Mouse (Mus musculus) retina, postnatal 7 days (tissue): ENCODE data around the gene Nab2.
"Not testable (repeated sequence)": the region's sequence is repeated elsewhere in the genome, so short reads cannot be mapped to it uniquely, and the experiment has no call there.

Experiments
- DNase-seq: peaks from one replicate; pipeline ENCODE4 v3.0.0-alpha.2; 2012; ENCODE audit warnings: low read depth, low spot score

The Nab2 gene

DNA sequence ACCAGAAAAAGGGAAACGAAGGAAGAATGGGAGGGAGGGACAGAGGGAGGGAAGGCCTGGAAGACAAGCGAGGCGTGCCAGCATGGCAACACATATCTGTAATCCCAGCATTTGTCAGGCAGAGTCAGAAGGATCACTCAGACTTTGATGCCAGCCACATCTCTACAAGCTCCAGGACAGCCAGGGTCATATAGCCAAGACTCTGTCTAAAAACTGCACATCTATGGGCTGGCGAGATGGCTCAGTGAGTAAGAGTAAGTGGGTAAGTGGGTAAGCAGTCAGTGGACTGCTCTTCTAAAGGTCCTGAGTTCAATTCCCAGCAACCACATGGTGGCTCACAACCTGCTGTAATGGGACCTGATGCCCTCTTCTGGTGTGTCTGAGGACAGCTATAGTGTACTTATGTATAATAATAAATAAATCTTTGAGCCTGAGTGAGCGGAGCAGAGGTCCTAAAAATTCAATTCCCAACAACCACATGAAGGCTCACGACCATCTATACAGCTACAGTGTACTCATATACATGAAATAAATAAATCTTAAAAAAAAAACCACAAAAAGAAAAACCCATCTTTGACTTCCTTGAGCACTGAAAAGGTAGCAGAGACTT is 5.8 kb upstream of the Nab2 start:
- DNase-seq = no peak

DNA sequence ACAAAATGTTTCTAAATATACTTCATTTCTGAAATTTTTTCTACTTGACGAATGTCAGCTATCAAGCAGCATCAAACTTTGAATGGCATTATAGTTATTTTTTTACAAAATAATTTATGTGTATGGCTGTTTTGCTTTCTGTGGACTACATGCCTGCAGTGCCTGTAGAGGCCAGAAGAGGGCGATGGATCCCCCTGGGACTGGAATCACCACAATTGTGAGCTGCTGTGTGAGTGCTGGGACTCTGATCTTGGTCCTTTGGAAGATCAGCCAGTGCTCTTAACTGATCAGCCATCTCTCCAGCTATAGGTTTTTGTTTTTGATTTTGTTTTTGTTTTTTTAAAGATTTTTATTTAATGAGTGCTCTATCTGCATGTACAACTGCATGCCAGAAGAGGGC is 2.9 kb upstream of the Nab2 start:
- DNase-seq = no peak

DNA sequence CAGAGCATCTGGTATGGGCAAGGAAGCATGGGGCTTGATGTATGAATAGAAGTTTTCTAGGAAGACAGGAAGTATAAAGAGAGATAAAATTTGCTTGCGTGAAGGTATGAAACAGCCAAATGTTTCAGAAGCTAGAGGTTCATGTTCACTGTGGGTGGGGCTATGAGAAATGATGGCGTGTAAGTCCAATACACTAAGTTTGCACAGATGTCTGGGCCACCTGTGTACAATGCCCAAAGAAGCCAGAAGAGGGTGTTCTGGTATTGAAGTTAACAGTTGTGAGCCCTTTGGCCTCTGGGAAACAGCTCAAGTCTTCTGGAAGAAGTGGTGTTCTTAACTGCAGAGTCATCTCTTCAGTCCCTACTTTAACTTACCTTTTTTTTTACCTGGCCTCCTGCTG is 1.8 kb upstream of the Nab2 start:
- no peak for DNase-seq

DNA sequence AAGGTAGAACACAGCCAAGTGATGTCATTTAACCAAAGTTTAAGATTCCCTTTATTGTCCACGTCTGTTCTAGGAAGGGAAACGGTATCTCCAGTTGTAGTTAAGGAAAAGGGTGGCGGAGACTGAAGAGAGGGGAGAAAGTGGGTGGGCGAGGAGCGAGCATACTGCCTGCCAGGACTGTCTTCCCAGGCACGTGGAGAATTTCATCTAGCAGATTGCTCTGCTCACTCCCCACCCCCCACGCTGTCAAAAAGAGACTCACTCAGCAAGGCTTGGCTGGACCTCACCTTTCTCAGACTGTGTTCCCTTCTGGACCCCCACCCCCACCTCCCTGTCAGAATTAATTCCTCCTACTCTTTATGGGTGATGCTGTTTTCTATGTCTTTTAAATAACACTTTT is 802 bp upstream of the Nab2 start:
- no peak for DNase-seq

DNA sequence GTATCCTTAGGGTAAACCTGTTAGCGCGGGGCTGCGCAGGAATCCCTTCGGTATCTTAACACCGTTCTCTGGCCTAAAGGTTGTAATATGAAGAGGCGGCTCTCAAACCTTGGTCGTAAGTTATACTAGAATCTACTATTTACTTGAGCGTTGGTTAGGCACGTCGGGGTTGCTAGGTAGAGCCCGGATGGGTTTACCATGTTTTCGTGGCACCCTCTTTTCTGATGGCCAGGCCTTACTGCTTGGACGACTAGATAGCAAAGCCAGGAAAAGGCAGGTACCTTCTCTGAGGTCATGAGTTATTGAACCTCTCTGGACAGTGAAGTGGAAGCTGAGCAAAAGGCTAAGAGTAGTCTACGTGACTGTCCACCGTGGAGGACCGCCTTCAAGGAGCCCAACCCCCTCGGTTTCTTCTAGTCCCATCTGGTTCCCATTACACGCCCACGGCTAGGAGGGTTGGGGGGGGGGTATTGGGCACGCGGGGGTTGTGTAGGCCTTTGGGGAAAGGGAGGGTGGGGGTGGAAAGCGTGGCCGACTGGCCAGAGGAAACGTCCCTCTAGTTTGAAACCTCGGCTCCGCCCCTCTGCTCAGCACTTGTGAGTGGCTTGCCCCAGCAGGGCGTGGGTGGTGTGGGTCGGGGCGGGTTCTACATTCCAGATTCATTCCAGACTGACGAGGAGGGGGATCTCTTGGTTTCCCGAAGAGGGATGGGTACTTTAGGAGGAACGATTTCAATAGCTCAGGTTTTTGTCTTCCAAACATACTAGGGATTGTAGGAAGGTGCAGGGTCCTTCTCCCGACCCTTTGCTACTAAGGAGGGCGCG is 887 bp downstream of the Nab2 start:
- no peak for DNase-seq

DNA sequence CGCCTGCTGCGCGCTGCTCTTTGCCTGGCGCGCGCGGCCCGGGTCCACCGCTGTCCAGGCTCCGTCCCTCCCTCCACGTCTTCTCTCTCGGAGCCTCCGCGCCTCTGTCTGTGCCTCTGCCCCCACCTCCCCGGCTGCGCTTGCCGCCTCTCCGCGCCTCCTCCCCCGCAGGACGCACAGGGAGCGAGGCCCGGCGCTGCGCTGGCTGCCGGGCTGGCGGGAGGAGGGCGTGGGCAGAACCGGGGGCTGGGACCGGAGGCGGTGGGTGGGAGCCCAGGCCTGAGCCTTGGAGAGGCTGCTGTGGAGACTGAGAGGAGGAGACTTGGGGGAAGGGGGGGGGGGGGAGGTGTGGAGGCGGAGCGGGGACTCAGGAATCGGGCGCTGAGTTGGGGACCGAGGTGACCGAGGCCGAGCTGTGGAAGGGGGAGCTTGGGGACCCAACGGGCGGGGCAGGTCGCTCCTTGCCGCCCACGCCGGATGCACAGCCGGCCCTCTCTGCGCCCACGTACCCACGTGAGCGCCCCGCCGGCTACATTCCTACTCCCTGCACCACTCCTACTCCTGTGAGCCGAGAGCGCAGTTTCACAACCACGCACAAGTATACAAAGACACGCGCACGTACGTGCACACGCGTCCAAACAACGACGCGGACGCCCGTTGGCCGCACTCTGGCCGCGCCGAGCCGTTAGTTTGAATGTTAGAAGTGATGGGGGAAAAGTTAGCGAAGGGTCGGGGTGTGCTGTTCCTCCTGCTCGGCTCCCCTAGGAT is 1.7 kb downstream of the Nab2 start, which contains the start of gene Nemp1:
Gene Nemp1, plus strand, starts transcription at position 401 of the 768 bp plus-strand sequence.
- DNase-seq = no peak

DNA sequence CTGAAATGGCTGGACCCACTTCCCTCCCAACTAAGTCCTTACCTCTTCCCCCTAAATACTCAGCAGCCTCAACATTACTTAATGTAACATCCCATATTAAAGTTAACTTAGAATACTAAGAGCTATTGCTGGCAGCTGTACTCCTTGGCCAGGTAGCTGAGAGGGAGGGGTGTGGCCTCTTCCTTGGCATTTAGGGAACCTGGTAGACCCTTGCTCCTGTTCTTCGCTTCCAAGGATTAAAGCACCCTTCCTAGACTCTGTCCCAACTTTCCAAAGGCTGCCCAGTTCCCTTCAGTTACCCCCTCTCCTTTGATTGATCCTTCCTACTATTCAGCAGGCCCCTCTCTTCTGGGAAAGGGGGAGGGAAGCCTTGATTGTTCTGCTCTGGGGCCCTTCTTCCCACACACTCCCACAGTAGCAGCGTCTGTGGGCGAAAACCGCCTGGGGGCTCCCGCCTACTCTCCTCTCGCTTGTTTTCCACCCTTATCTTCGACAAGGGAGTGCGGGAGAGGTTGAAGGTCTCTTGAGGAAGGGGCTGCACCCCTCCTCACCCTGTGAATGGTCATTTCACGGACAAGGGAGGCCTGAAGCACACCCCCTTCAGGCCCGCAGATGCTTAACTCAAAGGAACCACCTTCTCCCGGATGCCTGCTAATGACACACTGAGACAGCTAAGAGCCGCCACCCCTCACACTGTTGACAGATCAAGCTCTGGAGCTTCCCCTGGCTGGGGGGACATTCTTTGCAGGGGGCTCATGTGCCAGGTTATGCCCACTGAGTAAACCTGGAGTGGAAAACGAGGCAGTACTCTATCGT is 2.8 kb downstream of the Nab2 start:
- no peak for DNase-seq

DNA sequence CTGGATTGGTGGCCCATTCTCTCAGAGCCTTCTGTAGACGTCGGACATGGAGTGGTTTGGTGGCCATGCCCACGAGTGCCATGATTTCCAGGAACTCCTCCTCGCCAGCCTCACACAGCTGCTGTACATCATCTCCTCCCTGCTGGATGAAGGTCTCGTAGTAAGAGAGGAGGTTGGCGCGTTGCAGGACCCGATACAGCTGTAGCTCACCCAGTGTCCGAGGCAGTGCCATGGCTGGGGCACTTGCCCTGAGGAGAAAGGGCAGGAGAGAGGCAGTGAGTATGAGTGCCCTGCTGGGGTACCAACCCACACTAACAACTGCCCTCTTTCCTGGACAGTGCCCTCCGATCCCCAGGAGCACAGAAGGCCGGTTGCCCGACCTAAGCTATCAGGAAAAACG is 3.5 kb downstream of the Nab2 start:
- no peak for DNase-seq

DNA sequence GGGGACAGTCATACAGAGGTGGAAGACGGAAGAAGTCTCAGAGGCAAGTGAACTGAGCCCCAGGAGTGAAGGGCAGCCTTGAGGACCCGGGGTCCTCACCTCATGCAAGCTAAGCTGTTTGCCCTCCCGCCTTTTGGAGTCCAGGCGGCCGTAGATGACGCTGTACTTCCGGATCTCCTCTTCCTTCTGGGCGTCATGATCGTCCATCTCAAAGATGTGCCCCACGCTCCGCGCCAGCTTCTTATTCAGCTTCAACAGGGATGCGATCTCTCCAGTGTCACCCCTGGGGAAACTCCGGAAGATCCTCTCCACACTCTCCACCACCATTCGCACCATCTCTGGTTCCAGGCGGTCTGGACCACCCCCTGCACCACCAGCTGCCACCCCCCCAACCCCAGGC is 4.2 kb downstream of the Nab2 start:
- DNase-seq = no peak

DNA sequence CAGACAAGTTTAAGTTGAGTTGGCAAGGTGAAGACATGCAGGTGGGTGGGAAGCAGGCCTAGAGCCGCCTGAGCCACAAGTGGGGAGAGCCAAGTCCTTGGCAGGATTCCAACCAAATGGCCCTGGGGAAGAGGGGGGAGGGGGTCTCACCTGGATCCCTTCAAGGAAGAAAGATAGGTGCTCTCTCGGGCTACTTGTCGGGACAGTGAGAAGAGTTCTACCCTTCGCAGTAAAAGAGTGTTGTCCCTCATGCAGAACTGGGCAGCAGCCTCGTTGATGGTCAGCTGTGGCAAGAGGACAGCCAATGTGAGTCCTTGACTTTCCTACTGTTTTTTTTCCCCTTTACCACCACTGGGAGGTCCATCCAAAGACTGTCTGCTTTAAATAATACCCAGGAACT is 4.8 kb downstream of the Nab2 start:
- DNase-seq = no peak

DNA sequence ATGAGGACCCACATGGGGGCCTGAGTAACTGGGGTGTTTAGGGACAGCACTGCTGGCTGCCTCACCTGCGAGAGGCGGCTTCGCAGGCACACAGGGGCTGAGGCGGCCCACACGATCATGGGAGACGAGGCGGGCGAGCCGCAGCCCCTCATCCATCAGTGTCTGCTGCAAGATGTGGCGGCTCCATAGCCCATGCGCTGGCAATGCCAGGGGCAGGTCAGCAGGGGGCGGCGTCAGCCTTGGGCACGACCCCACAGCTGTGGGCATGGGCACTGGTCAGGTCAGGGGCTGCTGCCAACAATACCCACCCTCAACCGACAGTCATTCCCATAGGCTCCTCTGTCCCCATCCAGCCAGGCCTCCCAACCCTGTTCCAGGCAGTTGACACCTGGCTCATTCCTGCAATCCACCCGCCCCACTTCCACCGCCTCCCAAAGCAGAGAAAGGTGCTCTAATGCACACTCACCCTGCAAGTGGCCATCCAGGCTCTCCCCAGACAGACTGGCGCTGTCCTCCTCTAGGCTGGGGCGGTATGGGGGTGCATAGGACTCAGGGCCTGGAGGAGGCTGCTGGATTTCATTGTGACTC is 5.6 kb downstream of the Nab2 start:
- DNase-seq = no peak

DNA sequence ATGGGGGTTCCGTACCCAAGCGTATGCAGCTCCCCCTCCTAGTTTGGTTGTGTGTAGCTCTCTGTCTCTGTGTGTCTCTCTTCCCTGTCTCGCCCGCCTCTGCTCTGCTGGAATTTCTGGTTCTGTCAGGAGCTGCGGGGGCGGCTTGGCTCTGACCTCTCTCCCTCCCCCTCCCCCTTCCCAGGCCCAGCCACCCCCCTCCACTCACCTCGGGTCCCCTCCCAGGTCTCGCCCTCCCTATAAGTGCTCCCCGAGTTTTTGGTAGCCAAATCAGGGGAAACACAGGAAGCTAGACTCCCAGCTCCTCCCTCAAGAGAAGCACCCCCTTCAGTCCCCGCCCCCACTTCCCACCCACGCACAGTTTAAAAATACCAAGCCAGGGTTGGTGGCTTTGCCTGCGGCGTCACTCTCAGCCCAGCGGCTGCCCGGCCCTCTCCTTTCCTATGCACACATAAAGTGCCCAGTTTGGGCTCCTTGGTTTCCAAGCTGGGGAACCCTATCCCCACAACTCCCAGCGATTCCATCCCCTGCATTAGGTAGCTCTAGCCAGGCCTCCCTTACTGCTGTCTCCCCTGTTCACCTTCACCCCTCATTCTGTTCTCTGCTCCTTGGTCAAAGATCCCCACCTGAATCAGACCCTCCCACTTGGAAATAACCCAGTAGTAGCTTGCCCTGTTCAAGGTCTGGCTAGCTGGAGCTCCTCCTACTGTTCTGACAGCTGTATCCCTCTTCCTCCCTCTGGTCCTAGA is 6.3 kb downstream of the Nab2 start:
- no peak for DNase-seq

DNA sequence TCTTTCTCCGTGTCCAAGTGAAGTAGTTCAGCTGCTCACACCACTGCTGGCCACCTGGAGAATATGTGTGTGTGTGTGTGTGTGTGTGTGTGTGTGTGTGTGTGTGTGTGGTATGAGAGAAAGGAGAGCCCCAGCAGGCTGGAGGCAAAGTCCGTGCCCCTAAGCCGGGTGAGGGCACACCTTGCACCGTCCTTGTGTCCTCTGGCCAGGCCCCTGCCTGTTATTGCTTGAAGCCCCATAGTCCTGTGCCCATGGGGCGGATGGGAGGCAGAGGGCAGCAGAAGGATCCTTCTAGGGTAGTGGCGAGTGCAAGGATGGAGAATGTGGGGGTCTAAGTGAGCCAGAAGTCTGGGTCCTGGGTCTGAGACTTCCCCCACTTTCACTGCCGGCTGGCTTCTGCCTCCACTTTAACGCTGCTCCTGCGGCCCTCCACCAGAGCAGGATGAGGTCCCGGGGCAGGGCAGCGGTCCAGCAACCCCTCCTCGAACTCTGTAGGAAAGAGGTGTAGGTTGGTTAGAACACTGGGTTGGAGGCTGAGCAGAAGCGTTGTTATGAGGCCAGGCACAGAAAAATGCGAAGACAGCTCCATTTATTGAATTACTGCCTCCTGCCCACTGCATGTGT is 7.0 kb downstream of the Nab2 start:
- no peak for DNase-seq

DNA sequence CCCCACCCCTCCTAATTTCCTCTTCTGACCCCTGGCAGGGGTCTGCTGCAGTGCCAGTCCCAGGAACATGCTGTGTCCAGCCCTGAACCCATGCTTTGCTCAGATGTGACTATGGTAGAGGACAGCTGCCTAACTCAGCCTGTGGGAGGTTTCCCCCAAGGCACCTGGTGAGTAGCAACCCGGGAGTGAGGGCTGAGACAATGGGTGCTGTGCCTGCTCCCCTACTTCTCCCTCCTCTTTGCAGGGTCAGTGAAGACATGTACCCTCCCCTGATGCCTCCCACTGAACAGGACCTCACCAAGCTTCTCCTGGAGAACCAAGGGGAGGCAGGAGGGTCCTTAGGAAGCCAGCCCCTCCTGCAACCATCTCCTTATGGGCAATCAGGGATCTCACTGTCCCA is 8.8 kb downstream of the Nab2 start:
- no peak for DNase-seq

DNA sequence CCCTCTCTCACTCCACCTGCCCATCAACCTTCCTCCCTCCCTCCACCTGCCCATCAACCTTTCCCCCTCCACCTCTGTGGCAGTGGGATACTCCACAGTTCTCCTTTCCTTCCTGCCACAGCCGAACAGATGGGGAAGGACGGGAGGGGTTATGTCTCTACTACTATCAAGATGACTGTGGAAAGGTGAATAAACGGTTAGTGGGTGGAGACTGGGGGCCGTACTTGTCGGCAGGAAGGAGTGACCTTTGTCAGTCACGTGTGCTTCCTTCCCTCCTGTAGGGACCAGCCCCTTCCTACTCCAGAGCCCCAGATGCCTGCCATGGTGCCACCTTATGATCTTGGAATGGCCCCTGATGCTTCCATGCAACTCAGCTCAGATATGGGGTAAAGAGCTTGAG is 10.3 kb downstream of the Nab2 start:
- DNase-seq = no peak

DNA sequence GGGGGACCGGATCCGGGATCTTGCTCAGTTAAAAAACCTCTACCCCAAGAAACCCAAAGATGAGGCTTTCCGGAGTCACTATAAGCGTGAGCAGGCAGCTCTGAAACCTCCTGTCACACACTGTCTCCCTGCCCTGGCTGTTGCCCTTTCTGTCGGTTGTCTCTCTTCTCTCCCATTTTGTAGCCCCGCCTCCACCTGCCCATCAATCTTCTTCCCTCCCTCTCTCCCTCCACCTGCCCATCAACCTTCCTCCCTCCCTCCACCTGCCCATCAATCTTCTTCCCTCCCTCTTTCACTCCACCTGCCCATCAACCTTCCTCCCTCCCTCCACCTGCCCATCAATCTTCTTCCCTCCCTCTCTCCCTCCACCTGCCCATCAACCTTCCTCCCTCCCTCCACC is 10.8 kb downstream of the Nab2 start:
- DNase-seq = not testable (repeated sequence)

DNA sequence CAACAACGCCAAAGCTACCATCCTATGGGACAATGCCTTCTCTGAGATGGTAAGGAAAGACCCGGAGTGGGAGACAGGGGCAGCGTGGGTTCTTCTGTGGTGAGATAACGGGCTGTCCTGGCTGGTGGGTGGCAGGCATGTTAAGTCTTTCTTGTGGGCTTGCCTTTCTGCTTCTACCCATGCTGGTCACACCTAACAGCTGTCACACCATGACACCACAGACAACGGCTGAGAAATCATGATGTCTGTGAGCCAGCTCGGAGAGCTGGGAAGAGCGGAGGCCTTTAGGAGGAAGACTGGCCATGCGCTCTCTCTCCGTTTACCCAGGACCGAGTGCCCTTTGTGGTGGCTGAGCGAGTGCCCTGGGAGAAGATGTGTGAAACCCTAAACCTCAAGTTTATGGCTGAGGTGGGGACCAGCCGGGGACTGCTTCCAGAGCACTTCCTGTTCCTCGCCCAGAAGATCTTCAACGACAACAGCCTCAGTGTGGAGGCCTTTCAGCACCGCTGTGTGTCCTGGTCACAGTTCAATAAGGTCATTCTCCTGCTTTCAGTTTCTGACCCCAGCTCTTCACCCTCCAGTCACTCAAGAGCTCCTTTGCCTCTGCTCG is 13.3 kb downstream of the Nab2 start:
- DNase-seq = no peak

DNA sequence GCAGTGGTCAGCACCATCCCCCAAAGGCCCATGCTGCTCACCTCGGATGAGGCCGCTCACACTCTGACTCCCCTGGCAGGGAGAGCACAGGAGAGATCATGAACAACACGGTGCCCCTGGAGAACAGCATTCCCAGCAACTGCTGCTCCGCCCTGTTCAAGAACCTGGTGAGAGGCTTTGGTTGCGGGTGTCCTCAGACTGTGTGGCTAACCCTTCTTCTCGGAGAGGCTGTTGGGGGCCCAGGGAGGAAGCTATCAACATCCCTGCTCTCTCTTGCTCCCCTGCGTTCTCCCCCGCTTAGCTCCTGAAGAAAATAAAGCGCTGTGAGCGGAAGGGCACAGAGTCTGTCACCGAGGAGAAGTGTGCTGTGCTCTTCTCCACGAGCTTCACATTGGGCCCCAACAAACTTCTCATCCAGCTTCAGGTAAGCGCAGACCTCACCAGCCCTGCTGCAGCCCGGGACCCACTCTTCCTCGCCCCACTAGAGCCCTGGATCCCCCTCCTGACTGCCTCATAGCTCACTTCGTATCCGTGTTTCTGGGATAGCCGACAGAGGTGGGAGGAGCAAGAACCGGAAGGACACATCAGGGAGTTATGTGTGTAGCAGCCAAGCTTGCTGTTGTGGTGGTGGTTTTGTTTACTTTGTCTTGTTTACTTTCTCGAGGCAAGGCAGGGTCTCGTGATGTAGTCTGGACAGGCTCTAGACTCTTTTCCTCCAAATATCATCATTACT is 15.3 kb downstream of the Nab2 start:
- DNase-seq = no peak

DNA sequence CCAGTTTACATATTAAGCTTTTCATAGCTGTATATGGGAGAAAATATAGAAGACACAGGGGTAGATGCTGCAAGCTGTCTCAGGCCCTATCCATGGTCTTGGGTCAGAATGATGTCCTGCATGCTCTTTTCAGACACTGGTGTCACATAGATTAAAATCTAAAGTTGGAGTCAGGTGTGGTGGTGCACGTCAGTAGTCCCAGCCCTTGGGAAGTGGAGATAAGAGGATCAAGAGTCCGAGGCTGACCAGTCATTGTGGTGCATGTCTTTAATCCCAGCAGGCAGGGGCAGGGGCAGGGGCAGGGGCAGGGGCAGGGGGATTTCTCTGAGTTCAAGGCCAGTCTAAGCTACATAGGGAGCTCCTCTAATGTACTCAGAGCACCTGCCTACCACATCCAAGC is 22.6 kb downstream of the Nab2 start:
- DNase-seq = no peak
